Mouse (Mus musculus) kidney, adult 2 months (tissue): ENCODE results near the gene Osbpl3. TPM values are rescaled to one million over a fixed set of nuclear protein-coding genes. Genes with fewer than 3 reads are reported as not detected.

ENCODE experiments used
- DNase-seq: peaks from one replicate; pipeline ENCODE4 v3.0.0; 2021
- H3K27ac ChIP-seq: fragments of 200-500 bp; 2 replicates; pipeline ENCODE4 v1.5.1; 2012; ENCODE audit warnings: low read depth, low read length, control low read depth, inconsistent platforms; ENCODE audit not compliant: insufficient read depth
- H3K27me3 ChIP-seq: fragments of 200-500 bp; replicated peaks from 2 replicates; pipeline ENCODE4 v1.6.1; 2012; ENCODE audit warnings: mild to moderate bottlenecking, moderate library complexity, low read length, inconsistent platforms; ENCODE audit not compliant: control insufficient read depth, insufficient read depth
- H3K36me3 ChIP-seq: fragments of 200-500 bp; 2 replicates; pipeline ENCODE4 v1.6.1; 2012; ENCODE audit warnings: mild to moderate bottlenecking, moderate library complexity, low read length, inconsistent platforms; ENCODE audit not compliant: control insufficient read depth, insufficient read depth
- H3K4me1 ChIP-seq: fragments of 200-500 bp; 2 replicates; pipeline ENCODE4 v1.6.1; 2011; ENCODE audit warnings: low read length; ENCODE audit not compliant: control insufficient read depth, insufficient read depth
- H3K4me3 ChIP-seq: fragments of 200-500 bp; 2 replicates; pipeline ENCODE4 v1.5.1; 2011; ENCODE audit warnings: mild to moderate bottlenecking, low read depth, low read length, control low read depth; ENCODE audit not compliant: insufficient read depth
- CTCF ChIP-seq: fragments of 200-500 bp; conservative IDR thresholded peaks from 2 replicates; pipeline ENCODE4 v1.5.1; 2011; ENCODE audit warnings: low read depth, mild to moderate bottlenecking, control low read depth, low read length, moderate library complexity, mixed read lengths; ENCODE audit not compliant: insufficient read depth, insufficient read length
- POLR2A ChIP-seq: fragments of 200-500 bp; IDR thresholded peaks from one replicate; pipeline ENCODE4 v1.6.1; 2011; ENCODE audit warnings: low read depth, low read length, control low read depth
- WGBS: fragments of 180-500 bp; shearing (Covaris S2); methylation state at CpG from one replicate; pipeline ENCODE4 v1.1.7; 2018; 5-methylcytosine and 5-hydroxymethylcytosine counted together
- polyA plus RNA-seq: library from polyadenylated mRNA; depleted of rRNA; stranded (reverse); fragments of >200 nt; gene quantifications from 2 replicates; pipeline ENCODE4 v1.2.3, GENCODE M21; 2012; rRNA removed

Gene Osbpl3
- polyA plus RNA-seq, result 33.0 and 36.1 TPM in 2 replicates

DNA sequence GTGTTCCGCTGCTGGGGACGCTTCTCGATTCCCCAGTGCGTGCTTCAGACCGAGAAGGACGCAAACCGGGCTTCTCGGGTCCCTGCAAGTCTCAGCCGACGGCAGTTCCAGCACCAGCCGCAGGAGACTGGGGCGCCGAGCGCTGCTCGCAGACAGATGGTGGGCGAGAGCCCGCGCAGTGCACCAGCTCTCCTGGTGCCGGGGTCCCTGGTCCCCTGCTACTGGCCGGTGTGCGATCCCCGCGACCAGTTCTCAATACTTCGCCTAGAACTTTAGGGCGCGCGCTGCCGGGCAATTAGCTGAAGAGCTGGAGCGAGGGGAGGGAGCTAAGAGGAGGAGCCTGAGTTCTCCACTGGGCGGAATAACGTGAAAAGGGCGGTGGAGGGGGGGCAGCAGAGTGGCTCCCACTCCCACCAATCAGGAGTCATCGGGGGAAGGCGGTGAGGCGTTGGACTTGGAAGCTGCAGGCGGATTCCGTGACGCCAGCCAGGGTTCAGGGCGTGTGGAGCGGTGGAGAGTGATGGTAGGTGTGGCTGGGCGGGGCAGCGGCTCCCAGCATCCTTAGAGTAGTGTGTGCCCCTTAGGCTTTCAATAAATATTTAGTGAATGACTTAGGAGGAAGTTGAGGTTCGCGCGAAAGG lies at the start of gene Osbpl3:
Gene Osbpl3 (minus strand): TSS at position 373 of the 641 bp plus-strand sequence.
- DNase-seq, result peak; percentile 98
- TF ChIP-seq CTCF (peak; percentile 18; the same call in 1 of the 2 replicates), POLR2A (peak; percentile 48)
- Histone ChIP-seq H3K27ac (peak within 1 kb of the TSS; percentile 84), H3K4me3 (peak within 1 kb of the TSS; percentile 73), H3K4me1 (peaks cover 37% of the 10 kb centered on the region; the same call in 1 of the 2 replicates), H3K36me3 (no peaks in the 10 kb centered on the region), H3K27me3 (no peaks in the 10 kb centered on the region)
- WGBS, result under 1% methylated on average over 45 of the region's 45 CpGs

DNA sequence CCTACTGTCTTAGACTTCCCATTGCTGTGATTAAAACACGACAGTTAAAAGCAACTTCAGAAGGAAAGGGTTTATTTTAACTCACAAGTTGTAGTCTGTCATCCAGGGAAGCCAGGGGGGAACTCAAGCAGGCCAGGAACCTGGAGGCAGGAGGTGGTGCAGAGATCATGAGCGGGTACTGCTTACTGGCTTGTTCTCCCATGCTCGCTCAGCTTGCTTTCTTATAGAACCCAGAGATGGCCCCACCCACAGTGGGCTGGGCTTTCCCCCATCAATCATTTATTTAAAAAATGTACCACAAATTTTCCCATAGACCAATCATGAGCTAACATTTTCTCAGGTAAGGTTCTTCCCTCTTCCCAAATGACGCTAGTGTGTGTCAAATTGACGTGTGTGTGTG lies 49.5 kb upstream of the Osbpl3 start:
- TF ChIP-seq CTCF (no peak), POLR2A (no peak)
- 96% methylated on average over 5 of the region's 5 CpGs for WGBS

DNA sequence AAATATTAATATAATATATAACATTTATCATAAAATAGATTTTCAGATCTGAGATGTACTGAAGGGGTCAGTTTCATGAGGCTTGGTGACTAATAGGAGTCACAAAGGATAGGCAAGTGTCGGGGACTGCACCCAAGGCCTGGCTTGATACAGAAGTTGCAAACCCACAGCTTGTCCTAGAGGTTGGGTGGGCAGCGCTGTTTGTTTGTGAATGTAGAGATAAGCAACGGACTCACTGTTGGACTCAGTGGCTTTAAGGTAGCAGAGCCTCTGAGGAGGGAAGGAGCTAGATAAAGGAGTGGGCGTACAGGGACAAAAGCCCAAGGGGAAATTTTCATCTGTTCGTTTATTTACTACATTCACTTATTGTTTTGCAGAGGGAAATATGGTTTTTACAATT lies 48.7 kb upstream of the Osbpl3 start:
- no peak for TF ChIP-seq CTCF
- 95% methylated on average over 5 of the region's 5 CpGs for WGBS

More for the DNA sequence above, 49.5 kb upstream of the Osbpl3 start:
- DNase-seq, result no peak
- H3K27ac ChIP-seq, result no peak overlapping the region
- H3K27me3 ChIP-seq, result no peaks in the 10 kb centered on the region
- no peaks in the 10 kb centered on the region for H3K36me3 ChIP-seq
- H3K4me3 ChIP-seq, result no peak overlapping the region
- H3K4me1 ChIP-seq, result no peaks in the 10 kb centered on the region; the same call in 1 of the 2 replicates

DNA sequence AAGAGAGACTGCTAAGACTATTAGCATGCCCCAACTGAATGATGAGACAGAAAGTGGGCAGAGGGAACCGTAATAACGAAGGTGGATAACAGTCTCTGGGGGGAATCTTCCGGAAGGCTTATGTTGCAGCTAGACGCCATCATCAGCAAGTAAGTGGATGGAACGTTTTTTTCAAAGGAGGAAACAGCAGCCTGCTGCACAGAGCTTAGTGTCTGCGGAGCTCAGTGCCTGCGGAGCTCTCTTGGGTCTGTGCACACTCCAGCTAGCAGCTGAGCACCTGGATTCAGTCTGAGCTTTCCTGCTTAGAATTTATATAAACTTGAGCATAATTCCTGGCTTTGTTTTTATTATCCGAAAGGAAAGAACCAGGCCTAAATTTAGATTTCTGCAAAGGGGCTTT lies 47.8 kb upstream of the Osbpl3 start:
- TF ChIP-seq POLR2A (no peak), CTCF (no peak)
- 52% methylated on average over 8 of the region's 8 CpGs for WGBS

More for the DNA sequence above, 48.7 kb upstream of the Osbpl3 start:
- no peak for DNase-seq
- H3K36me3 ChIP-seq, result no peaks in the 10 kb centered on the region
- no peaks in the 10 kb centered on the region; the same call in 1 of the 2 replicates for H3K4me1 ChIP-seq
- H3K27me3 ChIP-seq, result no peaks in the 10 kb centered on the region
- H3K27ac ChIP-seq, result no peak overlapping the region
- H3K4me3 ChIP-seq, result no peak overlapping the region

DNA sequence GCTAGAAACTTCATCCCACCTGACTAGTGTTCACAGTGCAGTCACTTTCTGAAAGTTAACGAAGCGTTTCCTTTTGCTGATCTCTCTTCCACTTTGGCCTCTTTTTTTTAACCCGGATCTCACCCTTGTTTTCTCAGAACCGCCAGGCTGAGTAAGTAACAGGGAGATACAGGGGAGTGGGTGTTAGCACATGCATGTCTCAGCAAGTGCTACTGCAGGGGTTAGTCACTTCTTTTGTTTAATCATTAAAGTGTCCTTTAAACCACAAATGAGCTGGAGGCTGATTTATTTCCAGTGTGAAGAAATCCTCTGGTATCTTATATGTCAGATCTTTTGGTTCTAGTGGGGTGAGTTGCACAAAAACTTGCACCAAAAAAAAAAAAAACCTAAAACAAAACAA lies 47.0 kb upstream of the Osbpl3 start:
- Histone ChIP-seq H3K4me3 (no peak overlapping the region), H3K27ac (no peak overlapping the region), H3K36me3 (no peaks in the 10 kb centered on the region), H3K27me3 (no peaks in the 10 kb centered on the region), H3K4me1 (no peaks in the 10 kb centered on the region; the same call in 1 of the 2 replicates)
- peak; percentile 73 for DNase-seq
- no peak for TF ChIP-seq POLR2A
- TF ChIP-seq CTCF, result no peak
- WGBS, result 43% methylated on average over 4 of the region's 4 CpGs

More for the DNA sequence above, 47.8 kb upstream of the Osbpl3 start:
- Histone ChIP-seq H3K27me3 (no peaks in the 10 kb centered on the region), H3K4me1 (no peaks in the 10 kb centered on the region; the same call in 1 of the 2 replicates), H3K27ac (no peak overlapping the region), H3K4me3 (no peak overlapping the region), H3K36me3 (no peaks in the 10 kb centered on the region)
- no peak for DNase-seq

- H3K27me3 ChIP-seq, result no peaks in the 10 kb centered on the region
- H3K4me3 ChIP-seq, result no peak overlapping the region
- 96% methylated on average over 2 of the region's 2 CpGs for WGBS
- DNase-seq, result no peak
- no peaks in the 10 kb centered on the region for H3K36me3 ChIP-seq
- no peaks in the 10 kb centered on the region for H3K4me1 ChIP-seq
- no peak for TF ChIP-seq POLR2A
- no peak overlapping the region for H3K27ac ChIP-seq
Measured at GRCm38 (mm10) chr6:50498346-50498745, 42.3 kb upstream of the Osbpl3 start.

GRCm38 (mm10) chr6:50490519-50490918 lies 34.5 kb upstream of the Osbpl3 start:
- H3K4me1 ChIP-seq, result no peaks in the 10 kb centered on the region
- 90% methylated on average over 2 of the region's 2 CpGs for WGBS
- TF ChIP-seq POLR2A (no peak), CTCF (no peak)

More at GRCm38 (mm10) chr6:50490519-50490918, 34.5 kb upstream of the Osbpl3 start:
- no peak for DNase-seq
- no peaks in the 10 kb centered on the region for H3K36me3 ChIP-seq
- H3K4me3 ChIP-seq, result no peak overlapping the region
- H3K27me3 ChIP-seq, result no peaks in the 10 kb centered on the region
- H3K27ac ChIP-seq, result no peak overlapping the region
